Mouse (Mus musculus) common myeloid progenitor, adult 5-6 weeks (primary cell): ENCODE results near the gene Ndufs7. TPM values are rescaled to one million over a fixed set of nuclear protein-coding genes. Genes with fewer than 3 reads are reported as not detected.

Experiments
- ATAC-seq: replicated peaks from 2 replicates; pipeline ENCODE4 v1.8.0; 2016; ENCODE audit warnings: low read depth, mild to moderate bottlenecking, moderate TSS enrichment, inconsistent platforms; ENCODE audit not compliant: poor library complexity, severe bottlenecking
- total RNA-seq: library from RNA; stranded (forward); fragments of 200-1000, 187-1606 nt; gene quantifications from 2 replicates; pipeline ENCODE4 v1.2.3, GENCODE M21; 2017

Gene Ndufs7
- total RNA-seq, 1 experiment from 2014 or later = 101 TPM

DNA sequence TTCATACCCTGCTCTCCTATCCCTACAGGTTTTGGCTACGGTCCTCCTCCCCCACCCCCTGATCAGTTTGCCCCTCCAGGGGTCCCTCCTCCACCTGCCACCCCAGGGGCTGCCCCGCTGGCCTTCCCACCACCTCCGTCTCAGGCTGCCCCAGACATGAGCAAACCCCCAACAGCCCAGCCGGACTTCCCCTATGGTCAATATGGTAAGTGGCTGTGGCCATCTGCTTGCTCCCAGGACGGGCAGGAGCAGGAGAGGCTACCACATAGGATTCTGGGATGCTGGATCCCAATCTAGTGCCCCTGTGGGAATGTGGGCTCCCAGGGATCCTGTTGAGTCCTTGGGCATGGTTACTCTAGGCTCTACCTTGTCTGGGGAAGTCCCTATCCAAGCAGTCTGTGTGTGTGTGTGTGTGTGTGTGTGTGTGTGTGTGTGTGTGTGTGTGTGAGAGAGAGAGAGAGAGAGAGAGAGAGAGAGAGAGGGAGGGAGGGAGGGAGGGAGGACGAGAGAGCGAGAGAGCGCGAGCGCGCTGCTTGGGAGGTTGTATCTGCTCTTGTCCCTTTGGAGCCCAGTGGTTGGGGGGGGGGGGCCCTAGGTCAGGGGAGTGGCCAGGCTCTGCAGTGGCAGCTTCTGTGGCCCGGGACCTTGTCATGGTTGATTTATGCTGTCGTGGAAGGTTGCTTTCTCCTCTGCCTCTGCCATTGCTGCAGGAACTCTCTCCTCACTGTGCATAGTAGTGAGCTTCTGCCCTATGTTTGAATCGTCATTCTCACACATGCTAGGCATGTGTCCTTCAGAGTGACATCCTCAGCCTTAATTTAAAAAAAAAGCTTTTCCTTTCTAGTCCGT lies 36.5 kb downstream of the Ndufs7 start:
- ATAC-seq = no peak

DNA sequence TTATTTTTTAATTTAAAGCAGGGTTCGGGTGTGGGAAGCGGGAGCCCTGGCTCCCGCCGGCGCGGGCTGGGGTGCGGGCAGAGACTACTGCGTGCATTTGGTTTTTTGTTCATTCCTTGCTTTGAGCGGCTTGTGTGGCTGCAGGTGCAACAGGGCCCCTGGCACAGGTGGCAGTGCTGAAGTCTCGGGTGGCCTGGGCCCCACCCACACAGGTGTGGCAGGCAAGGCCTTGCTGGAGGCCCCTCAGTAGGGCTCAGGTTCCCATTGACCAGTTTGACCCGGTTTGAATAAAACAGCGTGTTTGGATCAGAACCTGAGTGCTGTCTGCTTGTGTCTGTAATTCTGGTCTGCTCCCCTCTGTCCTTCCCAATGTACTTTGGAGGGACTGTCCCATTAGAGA lies 39.2 kb downstream of the Ndufs7 start:
- no peak for ATAC-seq

GRCm38 (mm10) chr10:80288657-80289056 lies 39.7 kb downstream of the Ndufs7 start:
- no peak for ATAC-seq

DNA sequence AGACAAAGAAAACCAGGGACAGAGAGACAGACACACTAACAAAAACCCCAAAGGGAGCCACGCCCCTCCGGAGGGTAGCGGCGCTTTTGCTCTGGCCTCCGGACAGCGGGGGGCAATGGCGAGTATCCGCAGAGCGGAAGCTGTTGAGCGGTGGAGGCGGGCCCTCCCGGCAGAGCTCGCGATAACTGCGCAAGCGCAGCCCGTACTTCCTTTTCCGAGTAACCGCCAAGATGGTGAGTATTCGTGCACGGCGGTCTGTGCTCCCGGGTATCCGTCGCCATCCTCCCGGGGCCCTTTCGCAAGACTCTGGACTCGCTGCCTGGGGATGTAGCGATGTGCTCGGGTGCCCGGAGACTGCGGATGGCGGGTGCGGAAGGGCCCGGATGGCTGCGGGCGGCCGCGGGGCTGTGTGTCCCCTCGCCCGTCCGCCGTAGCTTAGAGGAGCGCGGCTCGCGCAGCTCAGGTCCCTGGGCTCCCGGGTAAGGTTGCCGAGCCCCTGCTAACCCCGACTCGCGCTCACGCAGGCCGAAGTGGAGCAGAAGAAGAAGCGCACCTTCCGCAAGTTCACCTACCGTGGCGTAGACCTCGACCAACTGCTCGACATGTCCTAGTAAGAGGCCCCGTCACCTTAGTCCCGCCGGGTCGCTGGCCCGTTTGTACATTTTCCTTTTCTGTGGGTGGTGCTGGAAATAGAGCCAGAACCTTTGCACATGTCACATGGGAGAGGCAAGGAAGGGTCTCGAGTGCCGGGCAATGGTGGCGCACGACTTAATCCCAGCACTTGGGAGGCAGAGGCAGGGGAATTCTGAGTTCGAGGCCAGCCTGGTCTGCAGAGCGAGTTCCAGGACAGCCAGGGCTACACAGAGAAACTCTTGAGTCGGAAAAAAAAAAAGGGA lies 43.6 kb downstream of the Ndufs7 start, which contains the start of gene Rps15:
Rps15 (plus strand) TSS at position 203 of the 896 bp plus-strand sequence.
- ATAC-seq = peak; percentile 88

GRCm38 (mm10) chr10:80293325-80293724 lies 44.4 kb downstream of the Ndufs7 start:
- no peak for ATAC-seq

DNA sequence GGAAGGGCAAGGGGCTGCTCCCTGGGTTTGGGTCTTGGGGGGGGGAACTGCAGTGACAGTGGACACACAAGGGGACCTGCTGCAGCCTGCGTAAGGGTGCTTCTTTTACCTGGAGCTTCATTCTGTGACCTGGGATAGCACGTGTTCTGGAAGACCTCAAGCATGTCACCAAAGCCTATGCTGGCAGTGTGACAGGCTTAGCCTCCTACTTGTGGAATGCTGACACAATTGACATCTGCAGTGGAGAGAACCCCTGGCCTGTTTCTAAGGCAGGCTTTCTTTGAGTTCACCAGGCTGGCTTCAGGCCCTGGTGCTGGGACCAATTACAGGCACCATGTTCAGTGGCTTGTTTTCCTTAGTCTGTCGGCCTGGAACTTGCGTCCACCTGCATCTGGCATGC lies 45.4 kb downstream of the Ndufs7 start:
- no peak for ATAC-seq

- no peak for ATAC-seq
These were observed 45.9 kb downstream of the Ndufs7 start for GRCm38 (mm10) chr10:80294788-80295303.

GRCm38 (mm10) chr10:80295618-80296425 lies 46.9 kb downstream of the Ndufs7 start, which contains the start of gene Apc2:
TSS of gene Apc2 (plus strand) at chr10:80295977.
- ATAC-seq = peak; percentile 60

- no peak for ATAC-seq
These were observed 47.9 kb downstream of the Ndufs7 start for GRCm38 (mm10) chr10:80296824-80297223.

GRCm38 (mm10) chr10:80297526-80298133 lies 48.7 kb downstream of the Ndufs7 start:
- no peak for ATAC-seq

GRCm38 (mm10) chr10:80298571-80299281 lies 49.8 kb downstream of the Ndufs7 start:
- ATAC-seq = no peak

DNA sequence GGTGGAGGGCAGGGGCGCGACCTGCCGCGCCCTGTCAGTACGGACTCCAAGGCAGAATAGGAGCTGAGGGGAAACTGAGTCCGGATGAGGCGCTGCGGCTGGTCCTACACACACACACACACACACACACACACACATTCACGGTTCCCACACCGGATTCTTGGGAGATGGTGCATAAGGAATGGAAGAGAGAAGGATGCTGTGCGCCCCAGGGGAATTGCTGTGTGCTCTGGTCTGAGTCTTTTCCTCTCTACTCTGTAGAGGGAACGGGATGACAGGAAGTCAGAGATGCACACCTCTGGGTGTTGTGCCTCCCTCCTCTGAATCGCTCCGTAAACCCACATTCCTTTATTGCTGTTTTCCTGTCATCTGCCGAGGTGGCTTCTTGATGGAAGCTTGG lies 50.4 kb downstream of the Ndufs7 start:
- no peak for ATAC-seq

- no peak for ATAC-seq
These were observed 50.9 kb downstream of the Ndufs7 start for GRCm38 (mm10) chr10:80299824-80300223.

DNA sequence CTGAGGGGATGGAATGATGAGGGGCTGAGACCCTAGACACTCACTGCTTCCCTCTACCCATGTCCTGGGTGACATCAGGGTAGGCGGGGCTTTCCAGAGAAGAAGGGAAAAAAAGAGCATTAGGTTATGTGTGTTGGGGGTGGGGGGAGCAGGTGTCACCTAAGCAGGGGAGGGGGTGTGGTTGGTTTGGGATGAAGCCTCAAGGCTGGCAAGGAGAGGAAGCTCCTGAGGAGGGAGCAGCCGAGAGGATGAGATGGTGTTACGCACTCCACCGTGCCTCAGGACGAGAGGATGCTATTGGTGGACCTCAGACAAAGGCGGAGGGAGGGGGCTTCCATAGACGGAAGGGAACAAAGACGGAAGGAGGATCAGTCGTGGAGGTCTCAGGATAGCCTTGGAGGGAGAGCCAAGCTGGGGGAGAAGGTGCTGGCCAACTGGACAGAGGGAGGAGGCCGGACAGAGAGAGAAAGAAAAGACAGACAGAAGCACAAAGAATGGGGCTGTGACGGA lies 51.8 kb downstream of the Ndufs7 start:
- ATAC-seq = no peak

DNA sequence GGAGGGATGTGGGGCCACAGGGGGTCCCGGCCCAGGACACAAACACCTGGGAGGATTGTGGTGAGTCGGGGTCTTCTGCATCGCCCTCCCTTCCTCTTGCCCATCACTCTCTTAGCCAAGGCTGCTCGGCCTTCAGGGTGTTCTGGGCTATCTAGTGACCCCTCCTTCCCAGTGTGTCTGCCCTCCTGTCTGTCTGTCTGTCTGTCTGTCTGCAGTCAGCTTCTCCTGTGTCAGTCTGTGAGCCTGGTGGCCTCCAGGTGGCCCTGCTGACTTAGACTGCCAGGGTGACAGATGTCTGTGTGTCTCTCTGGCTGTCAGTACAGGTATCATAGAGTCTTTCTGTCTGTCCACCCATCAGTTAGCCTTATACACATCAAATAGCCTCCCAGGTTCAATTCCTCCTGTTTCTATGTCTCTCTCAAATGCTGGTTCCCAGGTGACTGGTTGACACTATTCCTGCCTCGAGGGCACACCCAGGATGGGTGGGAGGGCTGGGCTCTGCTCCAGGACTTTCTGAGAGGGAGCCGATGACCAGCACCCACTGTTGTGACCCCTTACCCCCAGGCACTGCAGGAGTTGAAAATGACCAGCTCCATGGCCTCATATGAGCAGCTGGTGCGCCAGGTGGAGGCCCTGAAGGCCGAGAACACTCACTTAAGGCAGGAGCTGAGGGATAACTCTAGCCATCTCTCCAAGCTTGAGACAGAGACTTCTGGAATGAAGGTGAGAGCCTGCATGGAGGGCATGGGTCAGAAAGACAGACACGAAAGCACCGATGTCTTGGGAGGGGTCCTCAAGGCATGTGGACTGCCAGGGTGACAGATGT lies 52.5 kb downstream of the Ndufs7 start:
- no peak for ATAC-seq

- no peak for ATAC-seq
These were observed 53.1 kb downstream of the Ndufs7 start for GRCm38 (mm10) chr10:80302082-80302355.

- ATAC-seq = no peak
These were observed 53.6 kb downstream of the Ndufs7 start for GRCm38 (mm10) chr10:80302471-80302881.

GRCm38 (mm10) chr10:80304458-80304857 lies 55.5 kb downstream of the Ndufs7 start:
- peak; percentile 67 for ATAC-seq
